Mouse (Mus musculus) limb, embryonic 14.5 days (tissue): ENCODE data around the gene Ankrd6. TPM values are rescaled to one million over a fixed set of nuclear protein-coding genes. Genes with fewer than 3 reads are reported as not detected.

Experiments used
- ATAC-seq: fragments of 200-750 bp; cut with Nextera tagmentation; 2 replicates; pipeline ENCODE4 v1.8.0; 2017; ENCODE audit warnings: low read depth, moderate number of reproducible peaks, moderate TSS enrichment; ENCODE audit not compliant: low FRiP score
- DNase-seq: peaks from one replicate; pipeline ENCODE4 v3.0.0-alpha.2; 2015; ENCODE audit warnings: low spot score
- H3K27ac ChIP-seq: fragments of 300-500 bp; sonication (generic); replicated peaks from 2 replicates; pipeline ENCODE4 v1.5.1; 2014; ENCODE audit warnings: low read depth, mild to moderate bottlenecking, low read length, moderate library complexity, mixed read lengths
- H3K27me3 ChIP-seq: fragments of 300-500 bp; sonication (generic); 2 replicates; pipeline ENCODE4 v1.6.1; 2014; ENCODE audit warnings: low read length, mixed read lengths; ENCODE audit not compliant: control insufficient read depth, insufficient read depth
- H3K36me3 ChIP-seq: fragments of 300-500 bp; sonication (generic); 2 replicates; pipeline ENCODE4 v1.6.1; 2014; ENCODE audit warnings: mild to moderate bottlenecking, low read length, moderate library complexity, mixed read lengths; ENCODE audit not compliant: control insufficient read depth, insufficient read depth
- H3K4me1 ChIP-seq: fragments of 300-500 bp; sonication (generic); 2 replicates; pipeline ENCODE4 v1.6.1; 2014; ENCODE audit warnings: antibody characterized with exemption, low read length, mixed read lengths; ENCODE audit not compliant: control insufficient read depth, insufficient read depth
- H3K4me2 ChIP-seq: fragments of 300-500 bp; sonication (generic); replicated peaks from 2 replicates; pipeline ENCODE4 v1.6.1; 2014; ENCODE audit warnings: low read depth, mild to moderate bottlenecking, low read length, moderate library complexity; ENCODE audit not compliant: severe bottlenecking
- H3K4me3 ChIP-seq: fragments of 300-500 bp; sonication (generic); replicated peaks from 2 replicates; pipeline ENCODE4 v1.5.1; 2014; ENCODE audit warnings: low read length
- H3K9ac ChIP-seq: fragments of 300-500 bp; sonication (generic); 2 replicates; pipeline ENCODE4 v1.6.1; 2014; ENCODE audit warnings: mild to moderate bottlenecking, low read depth, low read length, moderate library complexity; ENCODE audit not compliant: severe bottlenecking
- H3K9me3 ChIP-seq: fragments of 300-500 bp; sonication (generic); 2 replicates; pipeline ENCODE4 v1.6.1; 2016; ENCODE audit warnings: low read length; ENCODE audit not compliant: control insufficient read depth
- POLR2A ChIP-seq: fragments of 200-500 bp; IDR thresholded peaks from 2 replicates; pipeline ENCODE4 v1.8.0; 2012; ENCODE audit warnings: inconsistent platforms, mild to moderate bottlenecking, moderate library complexity, borderline replicate concordance; ENCODE audit not compliant: insufficient read depth, insufficient read length; ENCODE audit errors: extremely low read depth
- WGBS: fragments of 180-500 bp; shearing (Covaris S2); extraction: QIAGEN DNeasy Blood & Tissue Kit; methylation state at CpG from one replicate; pipeline ENCODE4 v1.1.7; 2014; 5-methylcytosine and 5-hydroxymethylcytosine counted together
- polyA plus RNA-seq, 2 experiments: library from polyadenylated mRNA; depleted of rRNA in 1 of 2; stranded (reverse) in 1 of 2; unstranded in 1 of 2; fragments of >200 nt; fragmentation: Nextera tagmentation in 1 of 2; extraction: Ambion mirVana in 1 of 2; gene quantifications; 2 replicates each; pipeline versions ENCODE4 v1.2.1 to v1.2.3; 2012 to 2014

Ankrd6 gene
- polyA plus RNA-seq, 2 experiments: 4.9 to 10.9 TPM

DNA sequence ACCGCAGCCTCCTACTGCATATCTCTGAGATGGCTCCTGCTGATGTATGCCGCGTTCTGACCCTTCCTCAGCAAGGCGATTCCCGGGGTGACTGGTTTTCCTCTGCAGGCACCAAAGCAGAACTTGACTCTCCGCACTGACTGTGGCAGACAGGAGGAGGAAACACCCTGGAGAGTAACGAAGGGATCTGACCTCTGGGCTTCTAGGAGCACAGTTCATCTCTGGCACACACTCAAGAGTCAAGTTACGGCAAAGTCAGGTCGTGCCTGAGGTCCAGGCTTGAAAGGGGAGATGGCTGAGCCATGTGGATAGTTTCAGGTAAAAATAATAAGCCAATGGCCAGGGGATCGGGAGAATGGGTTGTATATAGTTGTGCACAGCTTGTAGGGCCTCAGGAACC is 121.3 kb downstream of the Ankrd6 start:
- Histone ChIP-seq H3K36me3 (no peaks in the 10 kb centered on the region), H3K9ac (no peak overlapping the region), H3K27ac (no peak overlapping the region), H3K27me3 (no peaks in the 10 kb centered on the region), H3K4me3 (no peak overlapping the region), H3K4me1 (peaks cover 8% of the 10 kb centered on the region; the same call in 1 of the 2 replicates), H3K4me2 (no peak overlapping the region), H3K9me3 (no peaks in the 10 kb centered on the region)
- ATAC-seq (no peak), DNase-seq (no peak)
- WGBS: 24% methylated on average over 10 of the region's 10 CpGs
- no peak for TF ChIP-seq POLR2A

GRCm38 (mm10) chr4:32828385-32829077 is 122.1 kb downstream of the Ankrd6 start:
- ATAC-seq (no peak), DNase-seq (no peak)
- H3K4me1 ChIP-seq: peaks cover 8% of the 10 kb centered on the region; the same call in 1 of the 2 replicates
- H3K4me2 ChIP-seq: no peak overlapping the region
- no peaks in the 10 kb centered on the region for H3K9me3 ChIP-seq
- H3K36me3 ChIP-seq: no peaks in the 10 kb centered on the region
- no peak overlapping the region for H3K27ac ChIP-seq
- no peak overlapping the region for H3K4me3 ChIP-seq
- H3K9ac ChIP-seq: no peak overlapping the region
- no peak for TF ChIP-seq POLR2A
- 74% methylated on average over 10 of the region's 10 CpGs for WGBS
- H3K27me3 ChIP-seq: no peaks in the 10 kb centered on the region

- no peak for DNase-seq
- H3K9ac ChIP-seq: no peak overlapping the region
- TF ChIP-seq POLR2A: no peak
These were observed 123.7 kb downstream of the Ankrd6 start for GRCm38 (mm10) chr4:32826925-32827324.

GRCm38 (mm10) chr4:32824254-32824653 is 126.4 kb downstream of the Ankrd6 start:
- no peak for ATAC-seq
- WGBS: 60% methylated on average over 8 of the region's 8 CpGs
- Histone ChIP-seq H3K4me2 (no peak overlapping the region), H3K4me3 (no peak overlapping the region), H3K9me3 (no peaks in the 10 kb centered on the region), H3K4me1 (peaks cover 8% of the 10 kb centered on the region; the same call in 1 of the 2 replicates), H3K36me3 (no peaks in the 10 kb centered on the region), H3K9ac (no peak overlapping the region), H3K27me3 (no peaks in the 10 kb centered on the region), H3K27ac (no peak overlapping the region)
- no peak for DNase-seq
- TF ChIP-seq POLR2A: no peak

More at GRCm38 (mm10) chr4:32826925-32827324, 123.7 kb downstream of the Ankrd6 start:
- no peak overlapping the region for H3K27ac ChIP-seq
- peak; percentile 30; the same call in 1 of the 2 replicates for ATAC-seq
- H3K4me3 ChIP-seq: no peak overlapping the region
- H3K36me3 ChIP-seq: no peaks in the 10 kb centered on the region
- 26% methylated on average over 7 of the region's 7 CpGs for WGBS
- peaks cover 8% of the 10 kb centered on the region; the same call in 1 of the 2 replicates for H3K4me1 ChIP-seq
- H3K9me3 ChIP-seq: no peaks in the 10 kb centered on the region
- H3K27me3 ChIP-seq: no peaks in the 10 kb centered on the region
- no peak overlapping the region for H3K4me2 ChIP-seq

DNA sequence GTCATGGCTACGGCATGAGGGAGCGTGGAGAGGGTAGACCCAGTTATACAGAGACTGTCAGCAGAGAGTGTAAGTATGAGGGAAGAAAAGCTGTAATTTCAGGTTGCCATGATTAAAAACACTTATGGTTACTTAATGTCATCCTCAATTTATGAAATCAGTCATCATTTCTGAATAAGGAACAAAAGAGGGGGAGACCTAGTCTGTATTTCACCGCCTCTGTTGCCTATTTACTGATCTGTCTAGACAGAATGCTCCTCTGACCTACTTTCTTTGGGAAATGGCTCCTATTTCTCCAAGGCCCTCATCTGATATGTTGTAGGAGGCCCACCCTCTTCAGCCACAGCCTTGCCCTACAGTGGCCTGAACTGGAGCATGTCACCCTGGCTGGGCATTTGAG is 130.0 kb downstream of the Ankrd6 start:
- DNase-seq (no peak), ATAC-seq (no peak)
- H3K36me3 ChIP-seq: no peaks in the 10 kb centered on the region
- H3K27me3 ChIP-seq: no peaks in the 10 kb centered on the region
- H3K9me3 ChIP-seq: no peaks in the 10 kb centered on the region
- H3K27ac ChIP-seq: no peak overlapping the region
- no peak overlapping the region for H3K4me3 ChIP-seq
- H3K4me1 ChIP-seq: no peaks in the 10 kb centered on the region
- no peak overlapping the region for H3K9ac ChIP-seq
- no peak overlapping the region for H3K4me2 ChIP-seq
- TF ChIP-seq POLR2A: no peak
- 90% methylated on average over 3 of the region's 3 CpGs for WGBS
